Mouse (Mus musculus) lung, postnatal 10 days (tissue): ENCODE results near the gene Rd3.

ENCODE experiments used
- DNase-seq: peaks from one replicate; pipeline ENCODE4 v3.0.0; 2021

Rd3 gene

GRCm38 (mm10) chr1:191963948-191964772 is 13.0 kb upstream of the Rd3 start:
- DNase-seq: peak; percentile 94

- peak; percentile 89 for DNase-seq
These were observed 12.2 kb upstream of the Rd3 start for GRCm38 (mm10) chr1:191964773-191965481.

- no peak for DNase-seq
These were observed 7.2 kb upstream of the Rd3 start for GRCm38 (mm10) chr1:191969939-191970338.

GRCm38 (mm10) chr1:191974509-191975405 is 2.4 kb upstream of the Rd3 start:
- DNase-seq: no peak

GRCm38 (mm10) chr1:191981426-191982102 is 4.4 kb downstream of the Rd3 start:
- peak; percentile 81 for DNase-seq

GRCm38 (mm10) chr1:191986674-191987480 is 9.7 kb downstream of the Rd3 start:
- DNase-seq: no peak

- DNase-seq: no peak
These were observed 10.3 kb downstream of the Rd3 start for GRCm38 (mm10) chr1:191987481-191987769.

- DNase-seq: peak; percentile 54
These were observed 11.5 kb downstream of the Rd3 start for GRCm38 (mm10) chr1:191988646-191989045.

- DNase-seq: no peak
These were observed 11.9 kb downstream of the Rd3 start for GRCm38 (mm10) chr1:191989060-191989459.

- DNase-seq: peak; percentile 99
These were observed 12.8 kb downstream of the Rd3 start for GRCm38 (mm10) chr1:191989994-191990393.

- DNase-seq: peak; percentile 64
These were observed 15.0 kb downstream of the Rd3 start for GRCm38 (mm10) chr1:191992040-191992780.

GRCm38 (mm10) chr1:191994476-191994875 is 17.3 kb downstream of the Rd3 start:
- no peak for DNase-seq

- peak; percentile 74 for DNase-seq
These were observed 18.3 kb downstream of the Rd3 start for GRCm38 (mm10) chr1:191995488-191995887.

GRCm38 (mm10) chr1:191995916-191996315 is 18.7 kb downstream of the Rd3 start:
- DNase-seq: no peak

GRCm38 (mm10) chr1:191996621-191997185 is 19.5 kb downstream of the Rd3 start:
- no peak for DNase-seq

GRCm38 (mm10) chr1:191999022-191999421 is 21.9 kb downstream of the Rd3 start:
- no peak for DNase-seq
